Comparison of ENCODE assay signal across 26 mouse cellular contexts in genomic region chr4:133435921-133436320, GRCm38 (mm10). TPM values are rescaled to one million over a fixed set of nuclear protein-coding genes. Genes with fewer than 3 reads are reported as not detected.
"Had no signal": no experiment of that assay in that cellular context is flagged by ENCODE, and none has a peak within 500 bp of the region (broad histone marks: within the 10 kb centered on the region; RNA-seq: fewer than 3 reads in every experiment).

No protein-coding gene starts in this region.

- H3K27me3 ChIP-seq: embryonic facial prominence, embryonic 12.5 days; embryonic facial prominence, embryonic 13.5 days; embryonic facial prominence, embryonic 15.5 days; forebrain, embryonic 12.5 days; forebrain, embryonic 13.5 days; forebrain, embryonic 15.5 days had no signal

- DNase-seq: cerebellum, adult 9-11 months; cerebellum, postnatal 10 days; cerebellum, postnatal 14 days; cerebellum, postnatal 25 days; cerebellum, postnatal 36 days; embryo, embryonic 11 days; forebrain, postnatal 0 days; gastrocnemius, adult 2 months; gastrocnemius, postnatal 10 days; gastrocnemius, postnatal 14 days; gastrocnemius, postnatal 25 days; gastrocnemius, postnatal 36 days; heart, adult 11 months; heart, adult 18-20 months had no signal

- H3K4me3 ChIP-seq: embryonic facial prominence, embryonic 10.5 days; embryonic facial prominence, embryonic 12.5 days; embryonic facial prominence, embryonic 13.5 days; embryonic facial prominence, embryonic 15.5 days; erythroblast, embryonic 14.5 days; forebrain, embryonic 10.5 days; forebrain, embryonic 12.5 days; forebrain, embryonic 13.5 days; forebrain, embryonic 15.5 days; gastrocnemius, adult 2 months; heart, embryonic 10.5 days had no signal

- H3K9ac ChIP-seq: embryonic facial prominence, embryonic 12.5 days; embryonic facial prominence, embryonic 13.5 days; embryonic facial prominence, embryonic 15.5 days; forebrain, embryonic 12.5 days; forebrain, embryonic 13.5 days; forebrain, embryonic 15.5 days; forebrain, postnatal 0 days had no signal

- H3K27ac ChIP-seq: embryonic facial prominence, embryonic 10.5 days; embryonic facial prominence, embryonic 12.5 days; embryonic facial prominence, embryonic 13.5 days; embryonic facial prominence, embryonic 15.5 days; forebrain, embryonic 10.5 days; forebrain, embryonic 12.5 days; forebrain, embryonic 13.5 days; forebrain, embryonic 15.5 days; gastrocnemius, adult 2 months; heart, embryonic 10.5 days had no signal

- H3K36me3 ChIP-seq: embryonic facial prominence, embryonic 10.5 days; embryonic facial prominence, embryonic 12.5 days; embryonic facial prominence, embryonic 13.5 days; embryonic facial prominence, embryonic 15.5 days; forebrain, embryonic 10.5 days; forebrain, embryonic 12.5 days; forebrain, embryonic 15.5 days; heart, embryonic 10.5 days had no signal

RNA-seq across cellular contexts. Expression of gene Tent5b, which starts 44.0 kb away (rescaled TPM):
- total RNA-seq: common myeloid progenitor, adult 5-6 weeks; granulocyte monocyte progenitor cell, adult 5-6 weeks had no signal
- polyA plus RNA-seq: erythroblast, embryonic 14.5 days had no signal
